Mouse (Mus musculus) gonadal fat pad, adult 2 months (tissue): ENCODE measurements around the gene Fmo6. TPM values are rescaled to one million over a fixed set of nuclear protein-coding genes. Genes with fewer than 3 reads are reported as not detected.

Experiments used
- DNase-seq: peaks from one replicate; pipeline ENCODE4 v3.0.0-alpha.2; 2012; ENCODE audit warnings: low read depth
- polyA plus RNA-seq: library from polyadenylated mRNA; depleted of rRNA; stranded (reverse); fragments of >200 nt; gene quantifications from 2 replicates; pipeline ENCODE4 v1.2.3, GENCODE M21; 2012; rRNA removed

Fmo6 gene
- polyA plus RNA-seq, 1 experiment = 0.18 TPM

- DNase-seq = no peak
Observed at GRCm38 (mm10) chr1:162914932-162915556, 22.3 kb downstream of the Fmo6 start.

- DNase-seq = no peak
Observed at GRCm38 (mm10) chr1:162912085-162912484, 25.2 kb downstream of the Fmo6 start.

- DNase-seq = no peak
Observed at GRCm38 (mm10) chr1:162901879-162902278, 35.4 kb downstream of the Fmo6 start.

- DNase-seq = no peak
Observed at GRCm38 (mm10) chr1:162897838-162898811, 39.2 kb downstream of the Fmo6 start, which contains the start of gene Fmo2. Gene Fmo2 (minus strand): TSS chr1:162898726.

- no peak for DNase-seq
Observed at GRCm38 (mm10) chr1:162895900-162896299, 41.4 kb downstream of the Fmo6 start.

GRCm38 (mm10) chr1:162893014-162893413 is 44.3 kb downstream of the Fmo6 start:
- no peak for DNase-seq

- DNase-seq = no peak
Observed at GRCm38 (mm10) chr1:162891980-162892451, 45.3 kb downstream of the Fmo6 start.

GRCm38 (mm10) chr1:162888646-162889045 is 48.7 kb downstream of the Fmo6 start:
- no peak for DNase-seq

GRCm38 (mm10) chr1:162887644-162888043 is 49.7 kb downstream of the Fmo6 start:
- DNase-seq = no peak

GRCm38 (mm10) chr1:162886138-162886816 is 51.0 kb downstream of the Fmo6 start:
- DNase-seq = no peak

GRCm38 (mm10) chr1:162882681-162883080 is 54.6 kb downstream of the Fmo6 start:
- DNase-seq = no peak

GRCm38 (mm10) chr1:162879595-162880369 is 57.5 kb downstream of the Fmo6 start:
- no peak for DNase-seq

- no peak for DNase-seq
Observed at GRCm38 (mm10) chr1:162875091-162875490, 62.2 kb downstream of the Fmo6 start.

GRCm38 (mm10) chr1:162871701-162872311 is 65.5 kb downstream of the Fmo6 start:
- DNase-seq = no peak

GRCm38 (mm10) chr1:162870978-162871377 is 66.3 kb downstream of the Fmo6 start:
- DNase-seq = no peak

- DNase-seq = no peak
Observed at GRCm38 (mm10) chr1:162867396-162867795, 69.9 kb downstream of the Fmo6 start.

Other genes with a start within 250 kb of the Fmo6 start
- 18.4 and 33.1 TPM in 2 replicates for gene Prrc2c, start 197.0 kb downstream of the Fmo6 start, polyA plus RNA-seq
- gene Fmo4, start 123.5 kb downstream of the Fmo6 start, polyA plus RNA-seq = 0.71 and 0.73 TPM in 2 replicates
- 61.4 and 65.5 TPM in 2 replicates for gene Fmo1, start 70.9 kb downstream of the Fmo6 start, polyA plus RNA-seq
- gene Fmo2, start 38.8 kb downstream of the Fmo6 start, polyA plus RNA-seq = 34.9 and 36.4 TPM in 2 replicates
- 1.2 and 1.6 TPM in 2 replicates for gene Fmo3, start 47.0 kb upstream of the Fmo6 start, polyA plus RNA-seq
- not detected in 2 replicates for gene Mroh9, start 148.2 kb upstream of the Fmo6 start, polyA plus RNA-seq